Mouse (Mus musculus) hindbrain, embryonic 13.5 days (tissue): ENCODE results near the gene Slc39a1. TPM values are rescaled to one million over a fixed set of nuclear protein-coding genes. Genes with fewer than 3 reads are reported as not detected.
"Not testable (repeated sequence)": the region's sequence is repeated elsewhere in the genome, so short reads cannot be mapped to it uniquely, and the experiment has no call there.

Source experiments
- ATAC-seq: fragments of 200-750 bp; cut with Nextera tagmentation; 2 replicates; pipeline ENCODE4 v1.8.0; 2017; ENCODE audit warnings: moderate TSS enrichment; ENCODE audit not compliant: low FRiP score
- H3K27ac ChIP-seq: fragments of 300-500 bp; sonication (generic); 2 replicates; pipeline ENCODE4 v1.5.1; 2015; ENCODE audit warnings: inconsistent platforms, mild to moderate bottlenecking, moderate library complexity
- H3K27me3 ChIP-seq: fragments of 300-500 bp; sonication (generic); 2 replicates; pipeline ENCODE4 v1.6.1; 2015; ENCODE audit warnings: mild to moderate bottlenecking, inconsistent platforms
- H3K36me3 ChIP-seq: fragments of 300-500 bp; sonication (generic); 2 replicates; pipeline ENCODE4 v1.6.1; 2015; ENCODE audit warnings: mild to moderate bottlenecking, inconsistent platforms
- H3K4me1 ChIP-seq: fragments of 300-500 bp; sonication (generic); replicated peaks from 2 replicates; pipeline ENCODE4 v1.6.1; 2015; ENCODE audit warnings: inconsistent platforms
- H3K4me2 ChIP-seq: fragments of 300-500 bp; sonication (generic); 2 replicates; pipeline ENCODE4 v1.6.1; 2015; ENCODE audit warnings: inconsistent platforms, mild to moderate bottlenecking, moderate library complexity
- H3K4me3 ChIP-seq: fragments of 300-500 bp; sonication (generic); 2 replicates; pipeline ENCODE4 v1.5.1; 2015; ENCODE audit warnings: mild to moderate bottlenecking, inconsistent platforms
- H3K9ac ChIP-seq: fragments of 300-500 bp; sonication (generic); 2 replicates; pipeline ENCODE4 v1.6.1; 2015; ENCODE audit warnings: mild to moderate bottlenecking, inconsistent platforms
- H3K9me3 ChIP-seq: fragments of 300-500 bp; sonication (generic); 2 replicates; pipeline ENCODE4 v1.6.1; 2016; ENCODE audit warnings: inconsistent platforms
- WGBS: fragments of 180-500 bp; shearing (Covaris S2); methylation state at CpG from one replicate; pipeline ENCODE4 v1.1.7; 2015; 5-methylcytosine and 5-hydroxymethylcytosine counted together
- polyA plus RNA-seq: library from polyadenylated mRNA; unstranded; fragments of >200 nt; fragmentation: Nextera tagmentation; extraction: Ambion mirVana; gene quantifications from 2 replicates; pipeline ENCODE4 v1.2.1, GENCODE M21; 2015

Gene Slc39a1
- polyA plus RNA-seq, 1 experiment from 2014 or later, result 54.9 TPM

- WGBS, result 93% methylated on average over 11 of the region's 11 CpGs
- no peak overlapping the region for H3K27ac ChIP-seq
- H3K4me1 ChIP-seq, result no peaks in the 10 kb centered on the region
- H3K36me3 ChIP-seq, result peaks cover 84% of the 10 kb centered on the region
- H3K9me3 ChIP-seq, result no peaks in the 10 kb centered on the region
- H3K9ac ChIP-seq, result no peak overlapping the region
- no peaks in the 10 kb centered on the region for H3K27me3 ChIP-seq
- no peak overlapping the region for H3K4me3 ChIP-seq
- no peak for ATAC-seq
- H3K4me2 ChIP-seq, result no peak overlapping the region
Measured at GRCm38 (mm10) chr3:90275286-90275685, 27.3 kb downstream of the Slc39a1 start.

- ATAC-seq, result no peak
- Histone ChIP-seq H3K27me3 (no peaks in the 10 kb centered on the region), H3K4me2 (no peak overlapping the region), H3K36me3 (peaks cover 87% of the 10 kb centered on the region), H3K4me1 (no peaks in the 10 kb centered on the region), H3K4me3 (no peak overlapping the region), H3K9ac (no peak overlapping the region), H3K9me3 (no peaks in the 10 kb centered on the region), H3K27ac (no peak overlapping the region)
- WGBS, result 48% methylated on average over 13 of the region's 16 CpGs
Measured at GRCm38 (mm10) chr3:90276858-90277257, 28.9 kb downstream of the Slc39a1 start.

GRCm38 (mm10) chr3:90277793-90278192, 29.8 kb downstream of the Slc39a1 start:
- Histone ChIP-seq H3K27ac (no peak overlapping the region), H3K9ac (no peak overlapping the region), H3K4me3 (no peak overlapping the region), H3K4me2 (no peak overlapping the region), H3K27me3 (no peaks in the 10 kb centered on the region), H3K36me3 (peaks cover 79% of the 10 kb centered on the region), H3K9me3 (no peaks in the 10 kb centered on the region), H3K4me1 (no peaks in the 10 kb centered on the region)
- ATAC-seq, result no peak
- WGBS, result 92% methylated on average over 9 of the region's 9 CpGs

GRCm38 (mm10) chr3:90278211-90278610, 30.2 kb downstream of the Slc39a1 start:
- Histone ChIP-seq H3K9ac (no peak overlapping the region), H3K4me2 (no peak overlapping the region), H3K4me3 (no peak overlapping the region), H3K36me3 (peaks cover 75% of the 10 kb centered on the region), H3K4me1 (no peaks in the 10 kb centered on the region), H3K27ac (no peak overlapping the region), H3K9me3 (no peaks in the 10 kb centered on the region), H3K27me3 (no peaks in the 10 kb centered on the region)
- 94% methylated on average over 10 of the region's 10 CpGs for WGBS
- ATAC-seq, result no peak

GRCm38 (mm10) chr3:90279216-90279615, 31.2 kb downstream of the Slc39a1 start:
- Histone ChIP-seq H3K36me3 (peaks cover 65% of the 10 kb centered on the region), H3K4me2 (no peak overlapping the region), H3K27me3 (no peaks in the 10 kb centered on the region), H3K4me1 (no peaks in the 10 kb centered on the region), H3K9ac (no peak overlapping the region), H3K9me3 (no peaks in the 10 kb centered on the region), H3K4me3 (no peak overlapping the region), H3K27ac (no peak overlapping the region)
- 95% methylated on average over 9 of the region's 9 CpGs for WGBS
- no peak for ATAC-seq

GRCm38 (mm10) chr3:90279743-90280142, 31.8 kb downstream of the Slc39a1 start:
- H3K9me3 ChIP-seq, result no peaks in the 10 kb centered on the region
- no peak for ATAC-seq
- no peak overlapping the region for H3K9ac ChIP-seq
- no peak overlapping the region for H3K4me2 ChIP-seq
- H3K4me1 ChIP-seq, result no peaks in the 10 kb centered on the region
- no peak overlapping the region for H3K27ac ChIP-seq
- no peaks in the 10 kb centered on the region for H3K27me3 ChIP-seq
- no peak overlapping the region for H3K4me3 ChIP-seq
- H3K36me3 ChIP-seq, result peaks cover 63% of the 10 kb centered on the region
- 93% methylated on average over 7 of the region's 7 CpGs for WGBS

- H3K4me1 ChIP-seq, result no peaks in the 10 kb centered on the region
- no peak overlapping the region for H3K27ac ChIP-seq
- no peaks in the 10 kb centered on the region for H3K27me3 ChIP-seq
- ATAC-seq, result no peak
- H3K4me3 ChIP-seq, result no peak overlapping the region
- no peak overlapping the region for H3K9ac ChIP-seq
- 85% methylated on average over 9 of the region's 9 CpGs for WGBS
- H3K36me3 ChIP-seq, result peaks cover 54% of the 10 kb centered on the region
- no peaks in the 10 kb centered on the region for H3K9me3 ChIP-seq
- H3K4me2 ChIP-seq, result no peak overlapping the region
Measured at GRCm38 (mm10) chr3:90280708-90281107, 32.7 kb downstream of the Slc39a1 start.

- H3K4me2 ChIP-seq, result no peak overlapping the region
- peaks cover 21% of the 10 kb centered on the region for H3K36me3 ChIP-seq
- no peaks in the 10 kb centered on the region for H3K27me3 ChIP-seq
- no peak for ATAC-seq
- 97% methylated on average over 2 of the region's 2 CpGs for WGBS
- H3K4me3 ChIP-seq, result no peak overlapping the region
- H3K4me1 ChIP-seq, result no peaks in the 10 kb centered on the region
- H3K9me3 ChIP-seq, result no peaks in the 10 kb centered on the region
- no peak overlapping the region for H3K9ac ChIP-seq
- H3K27ac ChIP-seq, result no peak overlapping the region
Measured at GRCm38 (mm10) chr3:90284150-90284549, 36.2 kb downstream of the Slc39a1 start.

- not testable (repeated sequence) for H3K9ac ChIP-seq, H3K36me3 ChIP-seq, H3K27ac ChIP-seq, H3K9me3 ChIP-seq, H3K27me3 ChIP-seq, H3K4me2 ChIP-seq, H3K4me3 ChIP-seq, ATAC-seq
- WGBS, result 73% methylated on average over 3 of the region's 3 CpGs
- peaks cover 12% of the 10 kb centered on the region for H3K4me1 ChIP-seq
Measured at GRCm38 (mm10) chr3:90289403-90289802, 41.4 kb downstream of the Slc39a1 start.

GRCm38 (mm10) chr3:90290602-90291001, 42.6 kb downstream of the Slc39a1 start:
- H3K9me3 ChIP-seq, result no peaks in the 10 kb centered on the region
- peaks cover 24% of the 10 kb centered on the region for H3K4me1 ChIP-seq
- no peaks in the 10 kb centered on the region for H3K36me3 ChIP-seq
- ATAC-seq, result no peak
- H3K9ac ChIP-seq, result no peak overlapping the region
- no peak overlapping the region for H3K27ac ChIP-seq
- H3K4me2 ChIP-seq, result no peak overlapping the region
- WGBS, result 81% methylated on average over 1 of the region's 1 CpGs
- H3K27me3 ChIP-seq, result no peaks in the 10 kb centered on the region
- H3K4me3 ChIP-seq, result no peak overlapping the region

- WGBS, result 40% methylated on average over 2 of the region's 2 CpGs
- Histone ChIP-seq H3K4me1 (peaks cover 33% of the 10 kb centered on the region), H3K36me3 (no peaks in the 10 kb centered on the region), H3K4me3 (peak overlapping the region; percentile 76), H3K4me2 (peak overlapping the region; percentile 57), H3K27me3 (no peaks in the 10 kb centered on the region), H3K27ac (peak overlapping the region; percentile 98), H3K9me3 (no peaks in the 10 kb centered on the region), H3K9ac (peak overlapping the region; percentile 84)
- ATAC-seq, result no peak
Measured at GRCm38 (mm10) chr3:90291982-90292344, 44.0 kb downstream of the Slc39a1 start.

- H3K27me3 ChIP-seq, result no peaks in the 10 kb centered on the region
- peaks cover 37% of the 10 kb centered on the region for H3K4me1 ChIP-seq
- WGBS, result 1% methylated on average over 34 of the region's 47 CpGs
- ATAC-seq, result peak; percentile 99
- H3K36me3 ChIP-seq, result no peaks in the 10 kb centered on the region
- H3K9me3 ChIP-seq, result no peaks in the 10 kb centered on the region
- H3K4me2 ChIP-seq, result peak within 1 kb of the TSS; percentile 93
- peak within 1 kb of the TSS; percentile 76 for H3K4me3 ChIP-seq
- H3K9ac ChIP-seq, result peak within 1 kb of the TSS; percentile 92
- H3K27ac ChIP-seq, result peak within 1 kb of the TSS; percentile 98
Measured at GRCm38 (mm10) chr3:90292345-90293275, 44.6 kb downstream of the Slc39a1 start, which contains the start of gene Gatad2b. TSS of gene Gatad2b (plus strand) at chr3:90293178.
